Mouse (Mus musculus) heart, postnatal 25 days (tissue): ENCODE data around the gene Rho. TPM values are rescaled to one million over a fixed set of nuclear protein-coding genes. Genes with fewer than 3 reads are reported as not detected.

Experiments used
- DNase-seq: peaks from one replicate; pipeline ENCODE4 v3.0.0; 2022; ENCODE audit warnings: low spot score
- intact Hi-C: fragments of 180-260 bp; cut with DNase I; formaldehyde crosslinking; loops from one replicate; pipeline ENCODE4 v1.15.1; 2025
- total RNA-seq, 2 experiments: library from RNA; stranded (reverse); gene quantifications; 2 replicates each; pipeline ENCODE4 v1.2.3; 2021

Gene Rho
- total RNA-seq, 2 experiments from 2014 or later: 0.18 to 0.34 TPM

- no peak for DNase-seq
- intact Hi-C loops: no loop called here
Observed at GRCm38 (mm10) chr6:115913482-115913881, 18.1 kb upstream of the Rho start.

- no peak for DNase-seq
- intact Hi-C loops: no loop called here
Observed at GRCm38 (mm10) chr6:115914511-115915202, 16.9 kb upstream of the Rho start.

GRCm38 (mm10) chr6:115915601-115916445 is 15.7 kb upstream of the Rho start:
- no peak for DNase-seq
- intact Hi-C loops: loop anchor here (1.0 kb wide), 1 partner anchor 43 kb away; no protein-coding TSS in a partner anchor

- intact Hi-C loops: loop anchor here (1.0 kb wide), 1 partner anchor 43 kb away; no protein-coding TSS in a partner anchor
- DNase-seq: no peak
Observed at GRCm38 (mm10) chr6:115916611-115917010, 14.9 kb upstream of the Rho start.

GRCm38 (mm10) chr6:115918615-115919014 is 12.9 kb upstream of the Rho start:
- DNase-seq: no peak
- intact Hi-C loops: no loop called here

GRCm38 (mm10) chr6:115919876-115920275 is 11.7 kb upstream of the Rho start:
- intact Hi-C loops: no loop called here
- no peak for DNase-seq

- DNase-seq: no peak
- intact Hi-C loops: no loop called here
Observed at GRCm38 (mm10) chr6:115924829-115925228, 6.7 kb upstream of the Rho start.

GRCm38 (mm10) chr6:115926416-115926815 is 5.1 kb upstream of the Rho start:
- intact Hi-C loops: no loop called here
- no peak for DNase-seq

- DNase-seq: no peak
- intact Hi-C loops: no loop called here
Observed at GRCm38 (mm10) chr6:115927292-115928242, 4.0 kb upstream of the Rho start.

GRCm38 (mm10) chr6:115930018-115930417 is 1.5 kb upstream of the Rho start:
- intact Hi-C loops: no loop called here
- DNase-seq: no peak

GRCm38 (mm10) chr6:115932391-115932790 is 843 bp downstream of the Rho start:
- no peak for DNase-seq
- intact Hi-C loops: no loop called here

GRCm38 (mm10) chr6:115935544-115935943 is 4.0 kb downstream of the Rho start:
- intact Hi-C loops: no loop called here
- no peak for DNase-seq

- no peak for DNase-seq
- intact Hi-C loops: no loop called here
Observed at GRCm38 (mm10) chr6:115938011-115938410, 6.5 kb downstream of the Rho start.

- DNase-seq: no peak
- intact Hi-C loops: no loop called here
Observed at GRCm38 (mm10) chr6:115938798-115939197, 7.2 kb downstream of the Rho start.

GRCm38 (mm10) chr6:115940603-115941002 is 9.1 kb downstream of the Rho start:
- no peak for DNase-seq
- intact Hi-C loops: no loop called here

- DNase-seq: no peak
- intact Hi-C loops: no loop called here
Observed at GRCm38 (mm10) chr6:115941128-115941527, 9.6 kb downstream of the Rho start.

- no peak for DNase-seq
- intact Hi-C loops: no loop called here
Observed at GRCm38 (mm10) chr6:115943498-115944427, 12.2 kb downstream of the Rho start.

GRCm38 (mm10) chr6:115944638-115945037 is 13.1 kb downstream of the Rho start, which contains the start of gene H1foo:
Gene H1foo (plus strand): TSS chr6:115944938.
- intact Hi-C loops: no loop called here
- DNase-seq: no peak

- no peak for DNase-seq
- intact Hi-C loops: no loop called here
Observed at GRCm38 (mm10) chr6:115945633-115946032, 14.1 kb downstream of the Rho start.
